Mouse (Mus musculus) hindbrain, embryonic 12.5 days (tissue): Measurements from ENCODE around the gene Ttc6. TPM values are rescaled to one million over a fixed set of nuclear protein-coding genes. Genes with fewer than 3 reads are reported as not detected.

Experiments
- ATAC-seq: fragments of 200-750 bp; cut with Nextera tagmentation; 2 replicates; pipeline ENCODE4 v1.8.0; 2017; ENCODE audit warnings: moderate TSS enrichment; ENCODE audit not compliant: low FRiP score
- H3K27ac ChIP-seq: fragments of 300-500 bp; sonication (generic); 2 replicates; pipeline ENCODE4 v1.5.1; 2016; ENCODE audit warnings: mild to moderate bottlenecking
- H3K27me3 ChIP-seq: fragments of 300-500 bp; sonication (generic); 2 replicates; pipeline ENCODE4 v1.6.1; 2016; ENCODE audit warnings: mild to moderate bottlenecking
- H3K36me3 ChIP-seq: fragments of 300-500 bp; sonication (generic); 2 replicates; pipeline ENCODE4 v1.6.1; 2016; ENCODE audit warnings: mild to moderate bottlenecking
- H3K4me1 ChIP-seq: fragments of 300-500 bp; sonication (generic); 2 replicates; pipeline ENCODE4 v1.6.1; 2016
- H3K4me2 ChIP-seq: fragments of 300-500 bp; sonication (generic); replicated peaks from 2 replicates; pipeline ENCODE4 v1.6.1; 2016; ENCODE audit warnings: mild to moderate bottlenecking
- H3K4me3 ChIP-seq: fragments of 300-500 bp; sonication (generic); 2 replicates; pipeline ENCODE4 v1.5.1; 2016; ENCODE audit warnings: mild to moderate bottlenecking
- H3K9ac ChIP-seq: fragments of 300-500 bp; sonication (generic); 2 replicates; pipeline ENCODE4 v1.6.1; 2016; ENCODE audit warnings: mild to moderate bottlenecking, moderate library complexity
- H3K9me3 ChIP-seq: fragments of 300-500 bp; sonication (generic); replicated peaks from 2 replicates; pipeline ENCODE4 v1.6.1; 2016; ENCODE audit warnings: mild to moderate bottlenecking
- WGBS: fragments of 180-500 bp; shearing (Covaris S2); methylation state at CpG from one replicate; pipeline ENCODE4 v1.1.7; 2016; 5-methylcytosine and 5-hydroxymethylcytosine counted together
- polyA plus RNA-seq: library from polyadenylated mRNA; unstranded; fragments of >200 nt; fragmentation: Nextera tagmentation; extraction: Ambion mirVana; gene quantifications from 2 replicates; pipeline ENCODE4 v1.2.1, GENCODE M21; 2016

Gene Ttc6
- polyA plus RNA-seq, result 1.6 and 1.9 TPM in 2 replicates

GRCm38 (mm10) chr12:57563909-57564308 is at the start of gene Ttc6:
Ttc6 (plus strand) TSS chr12:57564113.
- 78% methylated on average over 6 of the region's 6 CpGs for WGBS
- ATAC-seq, result no peak
- Histone ChIP-seq H3K9ac (no peak within 1 kb of the TSS), H3K36me3 (no peaks in the 10 kb centered on the region), H3K4me2 (no peak within 1 kb of the TSS), H3K4me1 (no peaks in the 10 kb centered on the region), H3K9me3 (no peaks in the 10 kb centered on the region), H3K4me3 (no peak within 1 kb of the TSS), H3K27ac (no peak within 1 kb of the TSS), H3K27me3 (no peaks in the 10 kb centered on the region)

DNA sequence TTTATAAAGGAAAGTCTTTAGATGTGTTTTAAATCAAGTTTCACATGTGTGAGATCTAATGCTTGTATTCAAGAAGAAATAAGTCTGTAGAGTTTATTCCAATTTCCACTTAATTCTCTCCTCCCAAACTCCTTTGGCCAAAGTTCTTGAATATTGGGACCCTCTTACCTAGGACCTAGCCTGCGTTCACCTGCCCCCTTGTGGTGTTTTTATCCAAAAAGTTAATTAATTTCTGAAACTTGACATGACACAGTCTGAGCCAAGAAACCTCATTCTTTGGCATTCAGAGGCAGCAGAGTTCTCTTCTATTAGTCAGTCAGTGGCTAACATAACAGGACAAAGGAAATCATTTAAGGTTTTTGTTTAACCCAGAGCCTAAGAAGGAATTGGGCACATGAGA is 49.4 kb upstream of the Ttc6 start:
- ATAC-seq, result no peak
- H3K9me3 ChIP-seq, result no peaks in the 10 kb centered on the region
- 37% methylated on average over 1 of the region's 1 CpGs for WGBS
- no peak overlapping the region for H3K9ac ChIP-seq
- no peaks in the 10 kb centered on the region for H3K36me3 ChIP-seq
- H3K27ac ChIP-seq, result no peak overlapping the region
- no peaks in the 10 kb centered on the region for H3K27me3 ChIP-seq
- no peaks in the 10 kb centered on the region for H3K4me1 ChIP-seq
- H3K4me3 ChIP-seq, result no peak overlapping the region
- H3K4me2 ChIP-seq, result no peak overlapping the region

DNA sequence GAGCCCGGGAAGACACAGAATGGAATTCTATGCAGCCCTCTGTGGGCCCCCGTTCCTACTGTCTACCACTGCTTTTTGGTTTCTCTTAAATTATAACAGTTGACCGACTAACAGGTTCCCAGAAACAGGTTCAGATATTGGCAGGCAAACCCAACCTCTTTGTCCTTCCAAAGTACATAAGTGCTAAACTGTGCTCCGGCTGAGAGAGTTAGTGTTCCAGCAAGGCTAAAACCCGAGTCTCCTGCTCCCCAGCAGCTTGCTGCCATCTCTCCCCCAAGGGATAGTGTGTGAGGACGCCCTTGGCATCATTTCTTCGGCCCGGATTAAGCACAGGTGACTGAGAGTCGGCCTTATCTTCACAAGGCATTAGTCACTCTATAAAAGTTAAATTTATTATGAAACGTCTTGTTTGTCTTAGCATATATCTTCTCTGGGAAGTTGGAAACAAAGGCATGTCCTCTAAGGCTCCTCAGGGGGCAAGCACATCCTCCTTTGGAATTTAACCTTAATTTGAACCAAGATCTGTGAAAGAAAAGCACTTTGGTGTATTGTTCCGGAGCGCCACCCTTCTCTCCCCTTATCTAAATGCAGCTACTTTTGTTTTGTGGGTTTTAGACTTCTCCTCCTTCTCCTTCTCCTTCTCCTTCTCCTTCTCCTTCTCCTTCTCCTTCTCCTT is 48.1 kb upstream of the Ttc6 start:
- H3K9ac ChIP-seq, result no peak overlapping the region
- ATAC-seq, result no peak
- H3K27ac ChIP-seq, result no peak overlapping the region
- H3K4me3 ChIP-seq, result no peak overlapping the region
- H3K4me2 ChIP-seq, result no peak overlapping the region
- H3K9me3 ChIP-seq, result no peaks in the 10 kb centered on the region
- WGBS, result 46% methylated on average over 12 of the region's 12 CpGs
- no peaks in the 10 kb centered on the region for H3K4me1 ChIP-seq
- no peaks in the 10 kb centered on the region for H3K36me3 ChIP-seq
- no peaks in the 10 kb centered on the region for H3K27me3 ChIP-seq

GRCm38 (mm10) chr12:57528335-57528734 is 35.6 kb upstream of the Ttc6 start:
- no peak overlapping the region for H3K9ac ChIP-seq
- 0 out of 2 replicates have a peak, but pooled peaks cover 4% of the 10 kb centered on the region for H3K4me1 ChIP-seq
- peaks cover 45% of the 10 kb centered on the region for H3K27me3 ChIP-seq
- H3K9me3 ChIP-seq, result no peaks in the 10 kb centered on the region
- ATAC-seq, result no peak
- H3K4me3 ChIP-seq, result no peak overlapping the region
- 83% methylated on average over 4 of the region's 4 CpGs for WGBS
- H3K27ac ChIP-seq, result no peak overlapping the region
- H3K36me3 ChIP-seq, result no peaks in the 10 kb centered on the region
- H3K4me2 ChIP-seq, result no peak overlapping the region

DNA sequence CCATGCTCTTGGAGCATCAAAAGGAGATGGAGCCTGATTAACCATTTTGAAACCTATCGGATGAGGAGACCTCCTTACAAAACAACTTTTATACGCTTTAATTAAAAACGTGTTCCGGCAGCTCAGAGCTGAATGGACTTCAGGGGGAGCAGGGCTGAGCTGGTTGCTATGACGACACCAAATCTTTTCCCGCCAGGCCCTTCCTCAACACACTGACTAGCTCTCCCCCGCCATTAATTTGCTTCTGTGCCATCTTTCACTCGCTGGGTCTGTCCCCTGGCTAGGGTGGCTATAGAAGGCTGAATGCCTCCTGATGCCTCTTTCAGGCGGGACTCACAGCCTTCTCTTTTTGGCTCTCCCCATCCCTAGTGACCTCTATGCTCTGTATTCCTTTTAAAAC is 33.4 kb upstream of the Ttc6 start:
- peaks cover 12% of the 10 kb centered on the region for H3K4me1 ChIP-seq
- no peak overlapping the region for H3K4me2 ChIP-seq
- H3K4me3 ChIP-seq, result no peak overlapping the region
- H3K27me3 ChIP-seq, result peaks cover 66% of the 10 kb centered on the region
- no peak overlapping the region for H3K27ac ChIP-seq
- H3K9me3 ChIP-seq, result no peaks in the 10 kb centered on the region
- 4% methylated on average over 9 of the region's 9 CpGs for WGBS
- no peaks in the 10 kb centered on the region for H3K36me3 ChIP-seq
- peak; percentile 68 for ATAC-seq
- no peak overlapping the region for H3K9ac ChIP-seq

DNA sequence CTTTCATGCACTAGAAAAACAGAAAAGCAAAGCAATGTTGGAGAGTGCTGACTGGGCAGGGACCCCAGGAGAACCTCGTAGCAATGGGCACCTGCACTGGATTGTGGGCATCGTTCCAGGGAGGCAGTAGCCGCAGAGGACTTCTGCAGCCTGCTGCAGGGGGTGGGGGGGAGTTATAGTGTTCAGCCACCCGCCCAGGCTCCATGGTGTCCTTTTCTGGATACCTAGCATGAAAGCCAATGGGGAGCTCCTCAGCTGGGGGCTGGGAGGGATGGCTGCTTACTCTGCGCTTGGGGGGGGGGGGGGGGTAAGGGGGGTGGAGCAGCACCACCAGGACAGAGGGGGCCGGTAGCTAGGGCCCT is 29.4 kb upstream of the Ttc6 start:
- Histone ChIP-seq H3K9me3 (no peaks in the 10 kb centered on the region), H3K4me3 (peak overlapping the region; percentile 19; the same call in 1 of the 2 replicates), H3K4me1 (peaks cover 20% of the 10 kb centered on the region), H3K27me3 (peaks cover 83% of the 10 kb centered on the region), H3K9ac (no peak overlapping the region), H3K4me2 (peak overlapping the region; percentile 39), H3K36me3 (no peaks in the 10 kb centered on the region), H3K27ac (no peak overlapping the region)
- 4% methylated on average over 4 of the region's 6 CpGs for WGBS
- peak; percentile 12; the same call in 1 of the 2 replicates for ATAC-seq

DNA sequence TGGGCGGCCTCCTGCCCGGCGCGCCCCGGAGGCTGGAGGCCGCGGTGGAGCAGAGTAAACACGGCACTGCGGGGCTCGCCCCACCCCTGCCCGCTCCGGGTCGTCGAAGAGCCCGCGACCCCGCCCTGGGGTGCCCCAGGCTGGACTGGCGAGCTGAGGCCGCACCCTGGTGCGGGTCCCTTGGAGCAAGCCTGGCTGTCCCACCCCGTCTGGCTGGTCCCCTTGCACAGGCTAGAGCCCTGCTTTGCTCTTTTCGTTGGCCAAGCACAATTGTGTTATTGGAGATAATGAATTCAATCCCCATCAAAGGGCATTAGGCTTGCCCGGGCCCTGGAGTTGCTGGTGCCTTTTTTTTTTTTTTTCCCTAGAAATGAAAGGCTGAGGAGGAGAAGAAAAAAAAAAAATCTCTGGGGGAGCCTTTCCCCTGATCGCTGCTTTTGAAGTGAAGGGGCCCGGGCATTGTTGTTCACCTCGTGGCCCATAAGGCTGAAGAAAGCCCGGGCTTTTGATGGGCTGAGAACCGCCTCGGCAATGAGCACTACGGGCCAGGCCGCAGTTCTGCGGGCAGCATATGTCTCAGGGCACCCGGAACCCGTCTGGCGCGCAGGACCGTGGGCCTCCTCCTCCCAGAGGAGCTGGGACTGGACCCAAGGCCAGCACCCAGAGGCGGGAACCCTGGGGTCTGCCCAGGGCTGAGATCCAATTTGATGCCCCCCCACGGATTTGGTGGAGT is 28.9 kb upstream of the Ttc6 start:
- H3K9ac ChIP-seq, result no peak overlapping the region
- no peaks in the 10 kb centered on the region for H3K9me3 ChIP-seq
- peak overlapping the region; percentile 39 for H3K4me2 ChIP-seq
- peak overlapping the region; percentile 19; the same call in 1 of the 2 replicates for H3K4me3 ChIP-seq
- 1% methylated on average over 32 of the region's 39 CpGs for WGBS
- H3K27ac ChIP-seq, result no peak overlapping the region
- peaks cover 88% of the 10 kb centered on the region for H3K27me3 ChIP-seq
- peaks cover 20% of the 10 kb centered on the region for H3K4me1 ChIP-seq
- ATAC-seq, result peak; percentile 69
- no peaks in the 10 kb centered on the region for H3K36me3 ChIP-seq

- Histone ChIP-seq H3K4me2 (no peak overlapping the region), H3K4me1 (peaks cover 16% of the 10 kb centered on the region), H3K27ac (no peak overlapping the region), H3K4me3 (no peak overlapping the region), H3K27me3 (peaks cover 87% of the 10 kb centered on the region), H3K36me3 (no peaks in the 10 kb centered on the region), H3K9ac (no peak overlapping the region), H3K9me3 (no peaks in the 10 kb centered on the region)
- 1% methylated on average over 25 of the region's 25 CpGs for whole genome bisulfite sequencing
- no peak for ATAC-seq
Measured at GRCm38 (mm10) chr12:57536056-57536908, 27.6 kb upstream of the Ttc6 start.

- Histone ChIP-seq H3K9me3 (no peaks in the 10 kb centered on the region), H3K9ac (no peak overlapping the region), H3K27me3 (peaks cover 86% of the 10 kb centered on the region), H3K36me3 (no peaks in the 10 kb centered on the region), H3K4me1 (peaks cover 16% of the 10 kb centered on the region), H3K4me3 (no peak overlapping the region), H3K4me2 (no peak overlapping the region), H3K27ac (no peak overlapping the region)
- 3% methylated on average over 11 of the region's 11 CpGs for WGBS
- ATAC-seq, result no peak
Measured at GRCm38 (mm10) chr12:57536909-57537670, 26.8 kb upstream of the Ttc6 start.

GRCm38 (mm10) chr12:57537791-57538587 is 25.9 kb upstream of the Ttc6 start:
- H3K9ac ChIP-seq, result no peak overlapping the region
- under 1% methylated on average over 21 of the region's 21 CpGs for WGBS
- peaks cover 86% of the 10 kb centered on the region for H3K27me3 ChIP-seq
- H3K36me3 ChIP-seq, result no peaks in the 10 kb centered on the region
- peaks cover 16% of the 10 kb centered on the region for H3K4me1 ChIP-seq
- no peak for ATAC-seq
- no peaks in the 10 kb centered on the region for H3K9me3 ChIP-seq
- H3K4me2 ChIP-seq, result peak overlapping the region; percentile 46
- no peak overlapping the region for H3K27ac ChIP-seq
- H3K4me3 ChIP-seq, result peak overlapping the region; percentile 22
